9 mouse cellular contexts compared by ENCODE assay signal in the genomic region with DNA sequence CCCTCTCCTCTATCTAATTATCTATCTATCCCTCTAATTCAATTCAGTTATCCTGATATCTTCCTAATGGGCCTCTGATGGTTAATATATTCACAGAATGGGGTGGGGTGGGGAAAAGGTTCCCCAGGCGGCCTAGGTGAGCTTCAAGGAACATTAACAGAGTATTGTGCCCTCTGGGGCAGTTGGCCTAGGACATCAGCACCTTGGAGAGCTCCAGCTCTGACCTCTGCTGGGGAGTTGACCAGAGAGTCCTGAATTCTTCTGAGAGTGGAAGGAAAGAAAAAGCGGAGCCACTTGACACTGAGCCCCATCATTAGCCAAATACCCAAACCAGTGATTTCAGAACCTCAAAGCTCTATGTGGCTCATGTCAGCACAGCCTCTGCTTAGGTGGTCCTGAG.
DNase-seq lines count a peak whose midpoint lies in the region; ATAC-seq lines count a peak whose summit lies in the region.
"Had no signal": no experiment of that assay in that cellular context is flagged by ENCODE, and none has a peak within 500 bp of the region (broad histone marks: within the 10 kb centered on the region; RNA-seq: fewer than 3 reads in every experiment).

No protein-coding gene starts in this region.

- peak; percentile 17 for DNase-seq in liver
- DNase-seq in c-Kit-positive CD71-negative TER-119-negative erythroid progenitor cells, embryonic 14.5 days (ENCODE audit: low read depth): peak; percentile 2
- DNase-seq in kidney, postnatal 10 days: peak; percentile 79
- peak; percentile 23 for DNase-seq in retina, postnatal 1 day
- no peak for DNase-seq in left cerebral cortex, adult 9 months (ENCODE audit: low spot score in 2 of 2)
- no peak for DNase-seq in left cerebral cortex, postnatal 14 days (ENCODE audit: low spot score in 2 of 2)
- no peak for DNase-seq in frontal cortex, postnatal 36 days (ENCODE audit: low spot score in 2 of 2)

- ATAC-seq in liver, embryonic 12.5 days: no peak

- no peak overlapping the region for H3K4me3 ChIP-seq in liver, embryonic 12.5 days
- H3K4me3 ChIP-seq: neural tube, embryonic 13.5 days had no signal

- no peaks in the 10 kb centered on the region for H3K27me3 ChIP-seq in liver, embryonic 12.5 days (replicated peaks)
- H3K27me3 ChIP-seq: neural tube, embryonic 13.5 days had no signal

- no peak overlapping the region for H3K27ac ChIP-seq in liver, embryonic 12.5 days
- H3K27ac ChIP-seq: neural tube, embryonic 13.5 days had no signal

- WGBS in liver, embryonic 12.5 days (ENCODE audit: insufficient replicate concordance): 38% methylated on average over 2 of the region's 2 CpGs

- intact Hi-C loops in left cerebral cortex, postnatal 14 days (cut with DNase I): no loop called here

- H3K4me2 ChIP-seq in liver, embryonic 12.5 days: no peak overlapping the region
- H3K4me2 ChIP-seq: neural tube, embryonic 13.5 days had no signal

- H3K9me3 ChIP-seq in liver, embryonic 12.5 days (replicated peaks): no peaks in the 10 kb centered on the region
- H3K9me3 ChIP-seq: neural tube, embryonic 13.5 days had no signal

- H3K36me3 ChIP-seq in liver, embryonic 12.5 days: no peaks in the 10 kb centered on the region
- H3K36me3 ChIP-seq: neural tube, embryonic 13.5 days had no signal

- H3K9ac ChIP-seq in liver, embryonic 12.5 days: no peak overlapping the region
- H3K9ac ChIP-seq: neural tube, embryonic 13.5 days had no signal

- H3K4me1 ChIP-seq in liver, embryonic 12.5 days: no peaks in the 10 kb centered on the region
- H3K4me1 ChIP-seq: neural tube, embryonic 13.5 days had no signal

Comparison
In these comparisons a context has a peak if more than half of its experiments do, and no peak if none do; other contexts are left out.
1. DNase-seq: peak in liver (single experiment), c-Kit-positive CD71-negative TER-119-negative erythroid progenitor cells, embryonic 14.5 days (single experiment), kidney, postnatal 10 days (single experiment) and retina, postnatal 1 day (single experiment); none in left cerebral cortex, adult 9 months (0 of 2), left cerebral cortex, postnatal 14 days (0 of 2) and frontal cortex, postnatal 36 days (0 of 2).